Mouse (Mus musculus) megakaryocyte, embryonic 14.5 days (primary cell): ENCODE results near the gene Pilrb1.

Source experiments
- FLI1 ChIP-seq: IDR thresholded peaks from 2 replicates; pipeline ENCODE4 v1.6.1; 2012; ENCODE audit warnings: low read length, inconsistent platforms, mixed read lengths
- GATA1 ChIP-seq: IDR thresholded peaks from 3 replicates; pipeline ENCODE4 v1.6.1; 2012; ENCODE audit warnings: mixed read lengths, low read length, inconsistent platforms, borderline replicate concordance

DNA sequence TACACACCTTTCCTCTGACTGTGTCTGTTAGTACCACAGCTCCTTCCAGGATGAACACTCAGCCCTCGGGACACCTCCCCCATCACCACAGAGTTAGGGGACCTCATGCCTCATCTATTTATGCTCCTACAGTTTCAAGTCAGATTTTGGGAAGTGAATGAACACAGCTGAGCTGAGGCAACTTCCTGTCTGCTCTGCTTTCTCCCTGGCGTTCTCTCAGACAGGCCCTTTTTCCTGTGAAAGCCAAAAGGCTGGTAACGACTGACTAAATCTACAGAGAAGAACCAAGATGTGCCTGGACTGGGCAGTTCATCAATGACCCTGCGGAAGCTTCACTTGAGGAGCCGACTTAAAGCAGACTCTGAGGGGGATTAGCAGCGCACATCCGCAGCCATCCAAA lies 27.7 kb downstream of the Pilrb1 start:
- TF ChIP-seq GATA1 (no peak), FLI1 (no peak)
